Mouse (Mus musculus) limb, embryonic 10.5 days (tissue): ENCODE data around the gene Rimklb. TPM values are rescaled to one million over a fixed set of nuclear protein-coding genes. Genes with fewer than 3 reads are reported as not detected.

Source experiments
- DNase-seq: peaks from one replicate; pipeline ENCODE4 v3.0.0-alpha.2; 2017; ENCODE audit warnings: low spot score
- H3K27ac ChIP-seq: fragments of 300-500 bp; sonication (generic); 2 replicates; pipeline ENCODE4 v1.5.1; 2016; ENCODE audit warnings: mild to moderate bottlenecking
- H3K27me3 ChIP-seq: fragments of 300-500 bp; sonication (generic); 2 replicates; pipeline ENCODE4 v1.6.1; 2016; ENCODE audit warnings: low read depth, mild to moderate bottlenecking; ENCODE audit not compliant: poor library complexity, severe bottlenecking
- H3K36me3 ChIP-seq: fragments of 300-500 bp; sonication (generic); 2 replicates; pipeline ENCODE4 v1.6.1; 2016; ENCODE audit warnings: mild to moderate bottlenecking, moderate library complexity
- H3K4me1 ChIP-seq: fragments of 300-500 bp; sonication (generic); 2 replicates; pipeline ENCODE4 v1.6.1; 2016
- H3K4me3 ChIP-seq: fragments of 300-500 bp; sonication (generic); 2 replicates; pipeline ENCODE4 v1.5.1; 2016; ENCODE audit warnings: mild to moderate bottlenecking, moderate library complexity
- H3K9me3 ChIP-seq: fragments of 300-500 bp; sonication (generic); replicated peaks from 2 replicates; pipeline ENCODE4 v1.6.1; 2016; ENCODE audit warnings: mild to moderate bottlenecking
- WGBS: fragments of 180-500 bp; shearing (Covaris S2); methylation state at CpG from one replicate; pipeline ENCODE4 v1.1.7; 2016; 5-methylcytosine and 5-hydroxymethylcytosine counted together
- polyA plus RNA-seq: library from polyadenylated mRNA; unstranded; fragments of >200 nt; fragmentation: Nextera tagmentation; extraction: Ambion mirVana; gene quantifications from 2 replicates; pipeline ENCODE4 v1.2.1, GENCODE M21; 2016

Rimklb gene
- polyA plus RNA-seq, 1 experiment from 2014 or later = 49.3 TPM

GRCm38 (mm10) chr6:122447848-122448247, 50.7 kb downstream of the Rimklb start:
- WGBS = 94% methylated on average over 7 of the region's 7 CpGs

DNA sequence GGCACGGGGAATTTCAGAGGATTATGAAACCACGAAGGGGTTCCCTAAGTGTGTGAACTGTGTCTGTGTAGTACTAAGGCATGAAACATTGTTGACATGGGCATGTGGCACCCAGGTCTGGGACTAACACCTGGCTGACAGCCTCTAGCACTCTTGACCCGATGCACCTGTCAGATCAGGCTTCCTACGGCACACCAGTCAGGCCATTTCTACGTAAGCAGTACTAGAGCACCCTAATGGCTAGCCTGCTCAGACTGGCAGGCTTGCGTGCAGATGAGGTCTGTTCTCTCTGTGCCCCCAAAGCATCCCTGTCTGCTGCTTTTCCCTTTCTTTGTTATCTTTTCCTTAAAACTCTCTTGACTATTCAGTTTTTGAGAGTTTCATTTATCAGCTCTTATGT, 53.3 kb downstream of the Rimklb start:
- 93% methylated on average over 6 of the region's 6 CpGs for WGBS
- no peak overlapping the region for H3K27ac ChIP-seq
- no peak for DNase-seq
- H3K4me3 ChIP-seq = no peak overlapping the region
- no peaks in the 10 kb centered on the region for H3K4me1 ChIP-seq
- H3K36me3 ChIP-seq = peaks cover 30% of the 10 kb centered on the region
- no peaks in the 10 kb centered on the region for H3K27me3 ChIP-seq
- H3K9me3 ChIP-seq = no peaks in the 10 kb centered on the region

More at GRCm38 (mm10) chr6:122447848-122448247, 50.7 kb downstream of the Rimklb start:
- no peak overlapping the region for H3K4me3 ChIP-seq
- H3K9me3 ChIP-seq = no peaks in the 10 kb centered on the region
- H3K27me3 ChIP-seq = no peaks in the 10 kb centered on the region
- H3K4me1 ChIP-seq = no peaks in the 10 kb centered on the region
- DNase-seq = no peak
- peaks cover 44% of the 10 kb centered on the region for H3K36me3 ChIP-seq
- no peak overlapping the region for H3K27ac ChIP-seq

DNA sequence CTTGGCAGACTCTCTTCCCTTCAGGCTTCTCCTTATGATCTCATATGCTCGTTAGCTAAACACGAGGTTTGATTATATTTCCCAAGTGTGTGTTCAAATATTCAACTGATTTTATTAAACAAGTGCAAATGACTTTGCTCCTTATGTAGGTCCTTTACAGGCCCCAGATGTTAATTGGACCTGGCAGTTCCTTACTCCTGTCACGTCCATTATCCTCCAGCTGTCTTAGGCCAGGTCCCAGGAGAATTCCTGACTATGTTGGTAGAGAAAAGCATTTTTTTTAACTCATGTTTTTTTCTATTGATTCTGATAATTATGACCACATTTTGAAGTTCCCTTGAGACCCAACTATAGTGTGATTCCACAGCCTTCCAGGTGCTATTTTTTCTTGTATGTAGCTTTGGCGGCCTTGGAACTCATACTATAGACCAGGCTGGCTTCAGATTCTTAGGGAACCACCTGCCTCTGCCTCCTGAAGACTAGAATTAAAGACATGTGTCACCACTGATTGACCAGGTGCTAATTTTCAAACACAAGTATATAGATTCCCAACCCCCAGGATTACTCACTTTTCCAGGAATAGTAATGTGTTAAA, 57.8 kb downstream of the Rimklb start:
- DNase-seq = no peak

GRCm38 (mm10) chr6:122439249-122439648, 59.3 kb downstream of the Rimklb start:
- Histone ChIP-seq H3K4me1 (no peaks in the 10 kb centered on the region), H3K9me3 (no peaks in the 10 kb centered on the region), H3K27ac (no peak overlapping the region), H3K4me3 (no peak overlapping the region), H3K36me3 (no peaks in the 10 kb centered on the region), H3K27me3 (no peaks in the 10 kb centered on the region)
- DNase-seq = no peak
- WGBS = 86% methylated on average over 4 of the region's 4 CpGs

More for the DNA sequence above, 57.8 kb downstream of the Rimklb start:
- Histone ChIP-seq H3K36me3 (no peaks in the 10 kb centered on the region), H3K4me3 (no peak overlapping the region), H3K27me3 (no peaks in the 10 kb centered on the region), H3K4me1 (no peaks in the 10 kb centered on the region), H3K27ac (no peak overlapping the region), H3K9me3 (no peaks in the 10 kb centered on the region)
- 83% methylated on average over 4 of the region's 4 CpGs for WGBS

- no peak overlapping the region for H3K4me3 ChIP-seq
- WGBS = 89% methylated on average over 2 of the region's 2 CpGs
- H3K27me3 ChIP-seq = no peaks in the 10 kb centered on the region
- no peaks in the 10 kb centered on the region for H3K4me1 ChIP-seq
- no peaks in the 10 kb centered on the region for H3K36me3 ChIP-seq
- DNase-seq = no peak
- H3K27ac ChIP-seq = no peak overlapping the region
- H3K9me3 ChIP-seq = no peaks in the 10 kb centered on the region
These were observed 63.3 kb downstream of the Rimklb start for GRCm38 (mm10) chr6:122435270-122435669.

DNA sequence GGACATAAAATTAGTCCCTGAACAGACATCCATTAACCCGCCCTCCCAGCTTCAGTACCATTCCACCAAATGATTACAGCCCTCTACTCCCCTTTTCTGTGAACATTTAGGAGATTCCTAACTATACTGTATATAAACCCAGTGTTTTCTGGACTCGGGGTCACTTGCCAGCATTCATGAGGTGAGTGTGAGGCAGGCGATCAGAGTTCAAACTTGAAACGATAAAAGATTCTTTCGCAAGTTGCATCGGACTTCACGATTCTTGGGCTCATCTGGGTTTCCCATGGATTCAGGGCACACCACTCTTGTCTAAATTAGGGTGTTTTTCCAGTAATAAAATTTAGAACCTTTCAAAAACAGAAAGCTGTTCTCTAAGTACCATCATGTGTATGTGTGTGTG, 71.1 kb downstream of the Rimklb start:
- H3K4me1 ChIP-seq = peaks cover 17% of the 10 kb centered on the region
- no peaks in the 10 kb centered on the region for H3K27me3 ChIP-seq
- no peak overlapping the region for H3K27ac ChIP-seq
- no peaks in the 10 kb centered on the region for H3K36me3 ChIP-seq
- WGBS = 79% methylated on average over 7 of the region's 7 CpGs
- no peak overlapping the region for H3K4me3 ChIP-seq
- DNase-seq = no peak
- no peaks in the 10 kb centered on the region for H3K9me3 ChIP-seq

DNA sequence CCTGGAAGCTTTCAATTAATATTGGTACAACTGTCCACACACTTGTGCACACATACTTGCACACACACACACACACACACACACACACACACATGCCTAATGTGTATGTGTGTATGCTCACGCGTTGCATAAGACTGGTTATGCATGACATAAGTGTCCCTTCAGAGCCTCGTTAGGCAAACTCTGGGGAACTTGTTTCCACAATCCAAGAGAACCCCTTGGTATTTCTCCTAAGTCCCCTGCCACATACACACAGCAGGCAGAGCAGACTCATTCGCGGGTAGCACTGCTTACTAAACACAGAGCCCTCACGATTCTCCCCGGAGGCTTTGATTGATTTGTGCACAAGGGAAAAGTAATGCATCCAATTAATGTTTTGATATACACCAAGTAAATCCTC, 81.5 kb downstream of the Rimklb start:
- WGBS = 69% methylated on average over 7 of the region's 7 CpGs
- H3K27me3 ChIP-seq = no peaks in the 10 kb centered on the region

GRCm38 (mm10) chr6:122416347-122416746, 82.2 kb downstream of the Rimklb start:
- H3K27ac ChIP-seq = peak overlapping the region; percentile 50
- peaks cover 34% of the 10 kb centered on the region for H3K4me1 ChIP-seq
- H3K27me3 ChIP-seq = no peaks in the 10 kb centered on the region
- no peaks in the 10 kb centered on the region for H3K9me3 ChIP-seq
- 28% methylated on average over 4 of the region's 4 CpGs for WGBS
- no peak overlapping the region for H3K4me3 ChIP-seq
- H3K36me3 ChIP-seq = no peaks in the 10 kb centered on the region
- no peak for DNase-seq

More for the DNA sequence above, 81.5 kb downstream of the Rimklb start:
- Histone ChIP-seq H3K9me3 (no peaks in the 10 kb centered on the region), H3K36me3 (no peaks in the 10 kb centered on the region), H3K4me1 (peaks cover 34% of the 10 kb centered on the region), H3K27ac (0 out of 2 replicates have a peak overlapping the region, but pooled peaks have one; percentile 50), H3K4me3 (no peak overlapping the region)
- no peak for DNase-seq

GRCm38 (mm10) chr6:122411281-122411680, 87.3 kb downstream of the Rimklb start:
- 91% methylated on average over 8 of the region's 8 CpGs for WGBS

GRCm38 (mm10) chr6:122402240-122402639, 96.3 kb downstream of the Rimklb start:
- Histone ChIP-seq H3K4me3 (no peak overlapping the region), H3K27ac (no peak overlapping the region), H3K4me1 (peaks cover 7% of the 10 kb centered on the region; the same call in 1 of the 2 replicates), H3K27me3 (no peaks in the 10 kb centered on the region), H3K9me3 (no peaks in the 10 kb centered on the region), H3K36me3 (no peaks in the 10 kb centered on the region)
- 11% methylated on average over 3 of the region's 3 CpGs for WGBS
- DNase-seq = peak; percentile 57

More at GRCm38 (mm10) chr6:122411281-122411680, 87.3 kb downstream of the Rimklb start:
- DNase-seq = no peak
- no peaks in the 10 kb centered on the region for H3K36me3 ChIP-seq
- no peak overlapping the region for H3K4me3 ChIP-seq
- H3K27ac ChIP-seq = no peak overlapping the region
- H3K4me1 ChIP-seq = peaks cover 17% of the 10 kb centered on the region
- H3K9me3 ChIP-seq = no peaks in the 10 kb centered on the region
- no peaks in the 10 kb centered on the region for H3K27me3 ChIP-seq

GRCm38 (mm10) chr6:122400263-122400662, 98.3 kb downstream of the Rimklb start:
- Histone ChIP-seq H3K27me3 (no peaks in the 10 kb centered on the region), H3K4me1 (peaks cover 7% of the 10 kb centered on the region; the same call in 1 of the 2 replicates), H3K4me3 (no peak overlapping the region), H3K27ac (no peak overlapping the region), H3K36me3 (no peaks in the 10 kb centered on the region), H3K9me3 (no peaks in the 10 kb centered on the region)
- whole genome bisulfite sequencing = 83% methylated on average over 9 of the region's 9 CpGs
- no peak for DNase-seq
